Mouse (Mus musculus): ENCODE results near the gene Slc37a1. TPM values are rescaled to one million over a fixed set of nuclear protein-coding genes. Genes with fewer than 3 reads are reported as not detected.

The Slc37a1 gene
- polyA plus RNA-seq, 1 experiment = 21.3 TPM

GRCm38 (mm10) chr17:31279541-31279940 is 7.1 kb upstream of the Slc37a1 start:
- no peak for TF ChIP-seq POLR2A (IDR thresholded peaks at IDR 0.05; ENCODE audit: borderline replicate concordance, extremely low read depth, insufficient read depth, insufficient read length, poor library complexity, severe bottlenecking)
- TF ChIP-seq CTCF (IDR thresholded peaks at IDR 0.05; ENCODE audit: borderline replicate concordance, extremely low read depth, insufficient read depth, insufficient read length) = no peak
- no peak for DNase-seq (ENCODE audit: low read depth)

- no peak for TF ChIP-seq POLR2A (IDR thresholded peaks at IDR 0.05; ENCODE audit: borderline replicate concordance, extremely low read depth, insufficient read depth, insufficient read length, poor library complexity, severe bottlenecking)
- TF ChIP-seq CTCF (IDR thresholded peaks at IDR 0.05; ENCODE audit: borderline replicate concordance, extremely low read depth, insufficient read depth, insufficient read length) = no peak
Measured at GRCm38 (mm10) chr17:31280269-31280668, 6.3 kb upstream of the Slc37a1 start.

GRCm38 (mm10) chr17:31281830-31282686 is 4.5 kb upstream of the Slc37a1 start:
- DNase-seq (ENCODE audit: low read depth) = peak; percentile 47
- TF ChIP-seq CTCF (IDR thresholded peaks at IDR 0.05; ENCODE audit: borderline replicate concordance, extremely low read depth, insufficient read depth, insufficient read length) = no peak; the same call in 1 of the 2 replicates
- TF ChIP-seq POLR2A (IDR thresholded peaks at IDR 0.05; ENCODE audit: borderline replicate concordance, extremely low read depth, insufficient read depth, insufficient read length, poor library complexity, severe bottlenecking) = no peak

More at GRCm38 (mm10) chr17:31280269-31280668, 6.3 kb upstream of the Slc37a1 start:
- DNase-seq (ENCODE audit: low read depth) = no peak

- no peak for TF ChIP-seq POLR2A (IDR thresholded peaks at IDR 0.05; ENCODE audit: borderline replicate concordance, extremely low read depth, insufficient read depth, insufficient read length, poor library complexity, severe bottlenecking)
- no peak for TF ChIP-seq CTCF (IDR thresholded peaks at IDR 0.05; ENCODE audit: borderline replicate concordance, extremely low read depth, insufficient read depth, insufficient read length)
- DNase-seq (ENCODE audit: low read depth) = peak; percentile 61
Measured at GRCm38 (mm10) chr17:31282687-31283053, 3.9 kb upstream of the Slc37a1 start.

- DNase-seq (ENCODE audit: low read depth) = peak; percentile 41
- no peak for TF ChIP-seq CTCF (IDR thresholded peaks at IDR 0.05; ENCODE audit: borderline replicate concordance, extremely low read depth, insufficient read depth, insufficient read length)
- TF ChIP-seq POLR2A (IDR thresholded peaks at IDR 0.05; ENCODE audit: borderline replicate concordance, extremely low read depth, insufficient read depth, insufficient read length, poor library complexity, severe bottlenecking) = no peak
Measured at GRCm38 (mm10) chr17:31285867-31286266, 725 bp upstream of the Slc37a1 start.

GRCm38 (mm10) chr17:31287216-31287615 is 624 bp downstream of the Slc37a1 start:
- TF ChIP-seq POLR2A (IDR thresholded peaks at IDR 0.05; ENCODE audit: borderline replicate concordance, extremely low read depth, insufficient read depth, insufficient read length, poor library complexity, severe bottlenecking) (no peak), CTCF (IDR thresholded peaks at IDR 0.05; ENCODE audit: borderline replicate concordance, extremely low read depth, insufficient read depth, insufficient read length) (no peak)
- no peak for DNase-seq (ENCODE audit: low read depth)

- no peak for DNase-seq (ENCODE audit: low read depth)
- no peak for TF ChIP-seq POLR2A (IDR thresholded peaks at IDR 0.05; ENCODE audit: borderline replicate concordance, extremely low read depth, insufficient read depth, insufficient read length, poor library complexity, severe bottlenecking)
- no peak for TF ChIP-seq CTCF (IDR thresholded peaks at IDR 0.05; ENCODE audit: borderline replicate concordance, extremely low read depth, insufficient read depth, insufficient read length)
Measured at GRCm38 (mm10) chr17:31288999-31289726, 2.6 kb downstream of the Slc37a1 start.

- no peak for DNase-seq (ENCODE audit: low read depth)
- TF ChIP-seq POLR2A (IDR thresholded peaks at IDR 0.05; ENCODE audit: borderline replicate concordance, extremely low read depth, insufficient read depth, insufficient read length, poor library complexity, severe bottlenecking) = no peak
- TF ChIP-seq CTCF (IDR thresholded peaks at IDR 0.05; ENCODE audit: borderline replicate concordance, extremely low read depth, insufficient read depth, insufficient read length) = no peak
Measured at GRCm38 (mm10) chr17:31290311-31290710, 3.7 kb downstream of the Slc37a1 start.

- no peak for TF ChIP-seq CTCF (IDR thresholded peaks at IDR 0.05; ENCODE audit: borderline replicate concordance, extremely low read depth, insufficient read depth, insufficient read length)
- no peak for TF ChIP-seq POLR2A (IDR thresholded peaks at IDR 0.05; ENCODE audit: borderline replicate concordance, extremely low read depth, insufficient read depth, insufficient read length, poor library complexity, severe bottlenecking)
- no peak for DNase-seq (ENCODE audit: low read depth)
Measured at GRCm38 (mm10) chr17:31290859-31291258, 4.3 kb downstream of the Slc37a1 start.

- 0 out of 2 replicates have a peak, but pooled peaks have one; percentile 11 for TF ChIP-seq CTCF (IDR thresholded peaks at IDR 0.05; ENCODE audit: borderline replicate concordance, extremely low read depth, insufficient read depth, insufficient read length)
- no peak for TF ChIP-seq POLR2A (IDR thresholded peaks at IDR 0.05; ENCODE audit: borderline replicate concordance, extremely low read depth, insufficient read depth, insufficient read length, poor library complexity, severe bottlenecking)
- no peak for DNase-seq (ENCODE audit: low read depth)
Measured at GRCm38 (mm10) chr17:31294363-31295214, 8.0 kb downstream of the Slc37a1 start.

Data from brain, embryonic 14.5 days (tissue).